Mouse (Mus musculus): ENCODE measurements at regions not wholly inside any gene's neighbourhood (a gene's known extent, or its start where the extent isn't known, plus 50 kb on each side); places are given as distances from the start of the nearest gene placed in this dataset.

DNA sequence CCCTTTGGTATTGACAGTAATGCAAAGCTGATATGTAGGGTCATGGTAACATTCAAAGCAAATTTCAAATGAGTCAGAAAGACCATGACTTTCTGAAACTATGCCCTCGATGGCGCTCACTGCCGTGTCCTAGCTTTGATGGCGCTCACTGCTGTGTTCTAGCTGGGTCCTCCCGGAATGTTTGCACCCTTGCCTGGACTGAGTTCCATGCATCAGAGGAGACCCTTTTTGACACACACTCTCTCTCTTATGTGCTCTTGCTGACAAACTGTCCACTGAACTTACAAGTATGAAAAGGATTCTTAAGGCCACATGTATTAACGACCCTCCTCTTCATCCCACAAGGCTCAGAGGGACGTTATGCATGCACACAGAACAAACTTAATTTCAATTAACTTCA is 94.1 kb downstream of the Dad1 start:
- Histone ChIP-seq H3K36me3 (replicated peaks; ENCODE audit: control insufficient read depth, insufficient read depth, low read depth, low read length) (no peaks in the 10 kb centered on the region), H3K4me3 (ENCODE audit: low read depth, low read length) (no peak overlapping the region), H3K27me3 (ENCODE audit: control insufficient read depth, insufficient read depth, low read length) (no peaks in the 10 kb centered on the region), H3K4me1 (ENCODE audit: control insufficient read depth, insufficient read depth, low read length) (no peaks in the 10 kb centered on the region), H3K9me3 (replicated peaks; ENCODE audit: control insufficient read depth, low read length) (no peaks in the 10 kb centered on the region), H3K27ac (replicated peaks; ENCODE audit: low read depth, low read length) (no peak overlapping the region), H3K4me2 (ENCODE audit: low read depth, low read length) (no peak overlapping the region), H3K9ac (replicated peaks; ENCODE audit: low read length) (no peak overlapping the region)
- no peak for DNase-seq (ENCODE audit: low spot score)
- ATAC-seq (replicated peaks; ENCODE audit: insufficient number of reproducible peaks, low FRiP score, low TSS enrichment, low read depth) = no peak
- 94% methylated on average over 7 of the region's 7 CpGs for WGBS

GRCm38 (mm10) chr14:54158214-54158965 is 95.5 kb downstream of the Dad1 start:
- Histone ChIP-seq H3K27ac (replicated peaks; ENCODE audit: low read depth, low read length) (no peak overlapping the region), H3K36me3 (replicated peaks; ENCODE audit: control insufficient read depth, insufficient read depth, low read depth, low read length) (no peaks in the 10 kb centered on the region), H3K4me1 (ENCODE audit: control insufficient read depth, insufficient read depth, low read length) (no peaks in the 10 kb centered on the region), H3K9ac (replicated peaks; ENCODE audit: low read length) (no peak overlapping the region), H3K4me3 (ENCODE audit: low read depth, low read length) (no peak overlapping the region), H3K9me3 (replicated peaks; ENCODE audit: control insufficient read depth, low read length) (no peaks in the 10 kb centered on the region), H3K4me2 (ENCODE audit: low read depth, low read length) (no peak overlapping the region), H3K27me3 (ENCODE audit: control insufficient read depth, insufficient read depth, low read length) (no peaks in the 10 kb centered on the region)
- WGBS = 86% methylated on average over 9 of the region's 9 CpGs
- DNase-seq (ENCODE audit: low spot score) (no peak), ATAC-seq (replicated peaks; ENCODE audit: insufficient number of reproducible peaks, low FRiP score, low TSS enrichment, low read depth) (no peak)

DNA sequence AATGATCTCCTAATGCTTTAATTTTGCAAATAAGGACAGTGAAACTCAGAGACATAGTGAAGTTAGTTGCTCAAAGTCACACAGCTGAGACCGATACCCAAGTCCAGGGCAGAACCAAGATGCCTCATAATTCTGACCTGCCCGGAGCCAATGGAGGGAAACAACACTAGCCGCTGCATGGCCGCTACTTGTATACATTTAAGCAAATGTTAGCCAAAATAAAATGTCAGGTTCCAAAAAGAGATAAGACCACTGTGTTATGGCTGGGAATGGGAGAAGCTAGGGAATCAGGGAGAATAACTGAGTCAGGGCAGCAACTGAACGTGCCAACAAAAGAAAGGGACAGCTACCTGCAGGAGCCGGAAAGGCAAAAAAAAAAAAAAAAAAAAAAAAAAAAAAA is 97.4 kb downstream of the Dad1 start:
- no peaks in the 10 kb centered on the region for H3K4me1 ChIP-seq (ENCODE audit: control insufficient read depth, insufficient read depth, low read length)

GRCm38 (mm10) chr14:54152485-54153235 is 101.2 kb downstream of the Dad1 start:
- no peak for ATAC-seq (replicated peaks; ENCODE audit: insufficient number of reproducible peaks, low FRiP score, low TSS enrichment, low read depth)
- Histone ChIP-seq H3K4me1 (ENCODE audit: control insufficient read depth, insufficient read depth, low read length) (no peaks in the 10 kb centered on the region), H3K36me3 (replicated peaks; ENCODE audit: control insufficient read depth, insufficient read depth, low read depth, low read length) (no peaks in the 10 kb centered on the region), H3K27ac (replicated peaks; ENCODE audit: low read depth, low read length) (no peak overlapping the region), H3K9ac (replicated peaks; ENCODE audit: low read length) (no peak overlapping the region), H3K4me3 (ENCODE audit: low read depth, low read length) (no peak overlapping the region), H3K27me3 (ENCODE audit: control insufficient read depth, insufficient read depth, low read length) (no peaks in the 10 kb centered on the region), H3K9me3 (replicated peaks; ENCODE audit: control insufficient read depth, low read length) (no peaks in the 10 kb centered on the region), H3K4me2 (ENCODE audit: low read depth, low read length) (no peak overlapping the region)
- WGBS = 52% methylated on average over 6 of the region's 6 CpGs
- peak; percentile 71 for DNase-seq (ENCODE audit: low spot score)

More for the DNA sequence above, 97.4 kb downstream of the Dad1 start:
- no peak overlapping the region for H3K27ac ChIP-seq (replicated peaks; ENCODE audit: low read depth, low read length)
- WGBS = 88% methylated on average over 6 of the region's 6 CpGs
- H3K9ac ChIP-seq (replicated peaks; ENCODE audit: low read length) = no peak overlapping the region
- no peaks in the 10 kb centered on the region for H3K27me3 ChIP-seq (ENCODE audit: control insufficient read depth, insufficient read depth, low read length)
- no peak for ATAC-seq (replicated peaks; ENCODE audit: insufficient number of reproducible peaks, low FRiP score, low TSS enrichment, low read depth)
- no peak overlapping the region for H3K4me3 ChIP-seq (ENCODE audit: low read depth, low read length)
- no peaks in the 10 kb centered on the region for H3K36me3 ChIP-seq (replicated peaks; ENCODE audit: control insufficient read depth, insufficient read depth, low read depth, low read length)
- DNase-seq (ENCODE audit: low spot score) = no peak
- no peak overlapping the region for H3K4me2 ChIP-seq (ENCODE audit: low read depth, low read length)
- H3K9me3 ChIP-seq (replicated peaks; ENCODE audit: control insufficient read depth, low read length) = no peaks in the 10 kb centered on the region

- H3K27ac ChIP-seq (replicated peaks; ENCODE audit: low read depth, low read length) = no peak overlapping the region
- no peaks in the 10 kb centered on the region for H3K4me1 ChIP-seq (ENCODE audit: control insufficient read depth, insufficient read depth, low read length)
- ATAC-seq (replicated peaks; ENCODE audit: insufficient number of reproducible peaks, low FRiP score, low TSS enrichment, low read depth) (no peak), DNase-seq (ENCODE audit: low spot score) (no peak)
- H3K4me3 ChIP-seq (ENCODE audit: low read depth, low read length) = no peak overlapping the region
- no peaks in the 10 kb centered on the region for H3K27me3 ChIP-seq (ENCODE audit: control insufficient read depth, insufficient read depth, low read length)
- no peak overlapping the region for H3K4me2 ChIP-seq (ENCODE audit: low read depth, low read length)
- H3K9me3 ChIP-seq (replicated peaks; ENCODE audit: control insufficient read depth, low read length) = no peaks in the 10 kb centered on the region
- no peak overlapping the region for H3K9ac ChIP-seq (replicated peaks; ENCODE audit: low read length)
- WGBS = 82% methylated on average over 2 of the region's 2 CpGs
- no peaks in the 10 kb centered on the region for H3K36me3 ChIP-seq (replicated peaks; ENCODE audit: control insufficient read depth, insufficient read depth, low read depth, low read length)
These were observed 102.0 kb downstream of the Dad1 start for GRCm38 (mm10) chr14:54151921-54152320.

- DNase-seq (ENCODE audit: low spot score) (no peak), ATAC-seq (replicated peaks; ENCODE audit: insufficient number of reproducible peaks, low FRiP score, low TSS enrichment, low read depth) (no peak)
- no peak overlapping the region for H3K27ac ChIP-seq (replicated peaks; ENCODE audit: low read depth, low read length)
- no peak overlapping the region for H3K9ac ChIP-seq (replicated peaks; ENCODE audit: low read length)
- H3K4me1 ChIP-seq (ENCODE audit: control insufficient read depth, insufficient read depth, low read length) = no peaks in the 10 kb centered on the region
- H3K4me2 ChIP-seq (ENCODE audit: low read depth, low read length) = no peak overlapping the region
- H3K9me3 ChIP-seq (replicated peaks; ENCODE audit: control insufficient read depth, low read length) = no peaks in the 10 kb centered on the region
- no peaks in the 10 kb centered on the region for H3K27me3 ChIP-seq (ENCODE audit: control insufficient read depth, insufficient read depth, low read length)
- WGBS = 90% methylated on average over 3 of the region's 3 CpGs
- no peaks in the 10 kb centered on the region for H3K36me3 ChIP-seq (replicated peaks; ENCODE audit: control insufficient read depth, insufficient read depth, low read depth, low read length)
- no peak overlapping the region for H3K4me3 ChIP-seq (ENCODE audit: low read depth, low read length)
These were observed 102.6 kb downstream of the Dad1 start for GRCm38 (mm10) chr14:54151272-54151671.

GRCm38 (mm10) chr14:54150221-54150620 is 103.7 kb downstream of the Dad1 start:
- Histone ChIP-seq H3K27me3 (ENCODE audit: control insufficient read depth, insufficient read depth, low read length) (no peaks in the 10 kb centered on the region), H3K36me3 (replicated peaks; ENCODE audit: control insufficient read depth, insufficient read depth, low read depth, low read length) (no peaks in the 10 kb centered on the region), H3K4me2 (ENCODE audit: low read depth, low read length) (no peak overlapping the region), H3K4me1 (ENCODE audit: control insufficient read depth, insufficient read depth, low read length) (no peaks in the 10 kb centered on the region), H3K27ac (replicated peaks; ENCODE audit: low read depth, low read length) (no peak overlapping the region), H3K9me3 (replicated peaks; ENCODE audit: control insufficient read depth, low read length) (no peaks in the 10 kb centered on the region), H3K9ac (replicated peaks; ENCODE audit: low read length) (no peak overlapping the region), H3K4me3 (ENCODE audit: low read depth, low read length) (no peak overlapping the region)
- DNase-seq (ENCODE audit: low spot score) (no peak), ATAC-seq (replicated peaks; ENCODE audit: insufficient number of reproducible peaks, low FRiP score, low TSS enrichment, low read depth) (no peak)
- WGBS = 82% methylated on average over 5 of the region's 5 CpGs

DNA sequence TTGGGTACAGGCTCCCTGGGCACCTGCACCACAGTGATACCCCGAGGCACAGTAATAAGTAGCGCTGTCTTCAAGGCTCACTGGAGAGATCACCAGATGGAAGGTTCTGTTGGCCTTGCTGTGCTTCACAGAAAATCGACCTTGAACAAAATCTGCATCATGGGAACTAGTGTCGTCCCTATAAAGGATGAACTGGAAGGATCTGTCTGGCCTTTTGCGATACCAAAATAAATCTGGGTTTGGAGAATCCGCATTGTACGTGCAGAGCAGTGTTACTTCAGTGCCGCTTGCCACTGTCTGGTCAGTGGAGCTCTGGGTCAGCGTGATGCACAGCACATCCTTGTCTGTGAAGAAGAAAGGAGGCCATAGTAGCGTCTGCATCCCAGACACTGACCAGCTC is 105.3 kb downstream of the Dad1 start:
- H3K36me3 ChIP-seq (replicated peaks; ENCODE audit: control insufficient read depth, insufficient read depth, low read depth, low read length) = no peaks in the 10 kb centered on the region
- no peaks in the 10 kb centered on the region for H3K27me3 ChIP-seq (ENCODE audit: control insufficient read depth, insufficient read depth, low read length)
- H3K4me2 ChIP-seq (ENCODE audit: low read depth, low read length) = no peak overlapping the region
- no peak overlapping the region for H3K9ac ChIP-seq (replicated peaks; ENCODE audit: low read length)
- H3K4me3 ChIP-seq (ENCODE audit: low read depth, low read length) = no peak overlapping the region
- no peak overlapping the region for H3K27ac ChIP-seq (replicated peaks; ENCODE audit: low read depth, low read length)
- ATAC-seq (replicated peaks; ENCODE audit: insufficient number of reproducible peaks, low FRiP score, low TSS enrichment, low read depth) = no peak
- 89% methylated on average over 10 of the region's 10 CpGs for WGBS
- DNase-seq (ENCODE audit: low spot score) = no peak
- no peaks in the 10 kb centered on the region for H3K4me1 ChIP-seq (ENCODE audit: control insufficient read depth, insufficient read depth, low read length)
- H3K9me3 ChIP-seq (replicated peaks; ENCODE audit: control insufficient read depth, low read length) = no peaks in the 10 kb centered on the region

Measured in embryonic facial prominence, embryonic 11.5 days (tissue).